8 mouse cellular contexts compared by ENCODE assay signal in genomic region chr2:105311414-105311813, GRCm38 (mm10).
DNase-seq lines count a peak whose midpoint lies in the region; ATAC-seq and TF ChIP-seq lines count a peak whose summit lies in the region.

No protein-coding gene starts in this region.

- H3K4me3 ChIP-seq in intestine, postnatal 0 days (ENCODE audit: low read depth, low read length) = no peak overlapping the region
- no peak overlapping the region for H3K4me3 ChIP-seq in intestine, embryonic 16.5 days (ENCODE audit: low read length)
- H3K4me3 ChIP-seq in G1E (ENCODE audit: low read depth, low read length) = no peak overlapping the region

- no peaks in the 10 kb centered on the region for H3K9me3 ChIP-seq in intestine, postnatal 0 days (ENCODE audit: control insufficient read depth)
- H3K9me3 ChIP-seq in intestine, embryonic 16.5 days (ENCODE audit: control insufficient read depth, low read length) = no peaks in the 10 kb centered on the region
- no peaks in the 10 kb centered on the region for H3K9me3 ChIP-seq in G1E (replicated peaks)

- no peaks in the 10 kb centered on the region for H3K4me1 ChIP-seq in intestine, postnatal 0 days (replicated peaks; ENCODE audit: control insufficient read depth, insufficient read depth, low read length)
- no peaks in the 10 kb centered on the region for H3K4me1 ChIP-seq in intestine, embryonic 16.5 days (ENCODE audit: control insufficient read depth, insufficient read depth, low read length)
- H3K4me1 ChIP-seq in G1E (ENCODE audit: insufficient read depth, low read depth, low read length) = no peaks in the 10 kb centered on the region

- no peak overlapping the region for H3K4me2 ChIP-seq in intestine, postnatal 0 days (replicated peaks; ENCODE audit: low read depth)
- no peak overlapping the region for H3K4me2 ChIP-seq in intestine, embryonic 16.5 days (ENCODE audit: low read depth, low read length)

- no peaks in the 10 kb centered on the region for H3K27me3 ChIP-seq in intestine, postnatal 0 days (replicated peaks; ENCODE audit: control insufficient read depth, insufficient read depth, low read length)
- H3K27me3 ChIP-seq in intestine, embryonic 16.5 days (replicated peaks; ENCODE audit: control insufficient read depth, insufficient read depth, low read length) = no peaks in the 10 kb centered on the region
- no peaks in the 10 kb centered on the region for H3K27me3 ChIP-seq in G1E (ENCODE audit: insufficient read depth, low read length)

- TF ChIP-seq CTCF in intestine, postnatal 0 days (IDR thresholded peaks at IDR 0.05; ENCODE audit: low read depth) = peak; percentile 54
- TF ChIP-seq CTCF in G1E (IDR thresholded peaks at IDR 0.05; ENCODE audit: low read depth, low read length) = peak; percentile 30

- H3K36me3 ChIP-seq in intestine, postnatal 0 days (ENCODE audit: control insufficient read depth, insufficient read depth) = no peaks in the 10 kb centered on the region
- H3K36me3 ChIP-seq in intestine, embryonic 16.5 days (ENCODE audit: control insufficient read depth, insufficient read depth, low read length) = no peaks in the 10 kb centered on the region
- H3K36me3 ChIP-seq in G1E (replicated peaks) = no peaks in the 10 kb centered on the region

- H3K27ac ChIP-seq in intestine, postnatal 0 days (ENCODE audit: low read depth, low read length) = no peak overlapping the region
- no peak overlapping the region for H3K27ac ChIP-seq in intestine, embryonic 16.5 days (ENCODE audit: low read length)

- no peak overlapping the region for H3K9ac ChIP-seq in intestine, postnatal 0 days (ENCODE audit: low read depth, low read length)
- H3K9ac ChIP-seq in intestine, embryonic 16.5 days (ENCODE audit: low read depth, low read length) = no peak overlapping the region

- WGBS in intestine, postnatal 0 days = 43% methylated on average over 13 of the region's 13 CpGs
- WGBS in intestine, embryonic 16.5 days = 43% methylated on average over 13 of the region's 13 CpGs

- ATAC-seq in intestine, postnatal 0 days = no peak
- no peak for ATAC-seq in intestine, embryonic 16.5 days
- ATAC-seq in G1E (ENCODE audit: extremely low read depth, insufficient number of reproducible peaks, low FRiP score, poor library complexity, severe bottlenecking) = no peak

- DNase-seq in 416B (ENCODE audit: low read depth) (peak; percentile 8), G1E (ENCODE audit: low spot score) (no peak)
- peak; percentile 8 for DNase-seq in kidney, postnatal 14 days
- DNase-seq in testis, postnatal 10 days (ENCODE audit: low spot score) = peak; percentile 57
- no peak for DNase-seq in gastrocnemius, adult 8-10 months (ENCODE audit: low spot score in 2 of 2)
- DNase-seq in cerebellum, adult 8-10 months = no peak

Comparison
In these comparisons a context has a peak if more than half of its experiments do, and no peak if none do; other contexts are left out.
1. DNase-seq: peak in 416B (single experiment), kidney, postnatal 14 days (single experiment) and testis, postnatal 10 days (single experiment); none in G1E (single experiment), gastrocnemius, adult 8-10 months (0 of 2) and cerebellum, adult 8-10 months (single experiment).